Mouse (Mus musculus): ENCODE results near the gene Dbh. TPM values are rescaled to one million over a fixed set of nuclear protein-coding genes. Genes with fewer than 3 reads are reported as not detected.

Dbh gene
- total and polyA plus RNA-seq, 2 experiments from 2014 or later, result 11.2 to 16.5 TPM

GRCm38 (mm10) chr2:27123121-27123520 lies 41.9 kb upstream of the Dbh start:
- peaks cover 21% of the 10 kb centered on the region for H3K4me1 ChIP-seq (ENCODE audit: insufficient read depth, low read length)
- no peak overlapping the region for H3K4me2 ChIP-seq (ENCODE audit: low read depth, low read length)
- H3K9ac ChIP-seq (replicated peaks; ENCODE audit: low read length), result no peak overlapping the region
- DNase-seq (ENCODE audit: low spot score) (no peak), ATAC-seq (no peak)
- no peak overlapping the region for H3K4me3 ChIP-seq (ENCODE audit: low read length)
- TF ChIP-seq CTCF (IDR thresholded peaks at IDR 0.05; ENCODE audit: low read depth), result peak; percentile 22
- H3K36me3 ChIP-seq (ENCODE audit: insufficient read depth, low read length), result no peaks in the 10 kb centered on the region
- 91% methylated on average over 4 of the region's 4 CpGs for WGBS
- H3K27me3 ChIP-seq (ENCODE audit: insufficient read depth, low read length), result no peaks in the 10 kb centered on the region
- H3K27ac ChIP-seq, result no peak overlapping the region
- no peaks in the 10 kb centered on the region for H3K9me3 ChIP-seq (ENCODE audit: low read length)

GRCm38 (mm10) chr2:27125979-27126378 lies 39.1 kb upstream of the Dbh start:
- Histone ChIP-seq H3K9ac (replicated peaks; ENCODE audit: low read length) (no peak overlapping the region), H3K4me1 (ENCODE audit: insufficient read depth, low read length) (peaks cover 17% of the 10 kb centered on the region), H3K27me3 (ENCODE audit: insufficient read depth, low read length) (no peaks in the 10 kb centered on the region), H3K9me3 (ENCODE audit: low read length) (no peaks in the 10 kb centered on the region), H3K27ac (no peak overlapping the region), H3K4me2 (ENCODE audit: low read depth, low read length) (no peak overlapping the region), H3K36me3 (ENCODE audit: insufficient read depth, low read length) (no peaks in the 10 kb centered on the region), H3K4me3 (ENCODE audit: low read length) (no peak overlapping the region)
- ATAC-seq (no peak), DNase-seq (ENCODE audit: low spot score) (peak; percentile 50)
- 47% methylated on average over 10 of the region's 10 CpGs for WGBS
- TF ChIP-seq CTCF (IDR thresholded peaks at IDR 0.05; ENCODE audit: low read depth), result peak; percentile 85

DNA sequence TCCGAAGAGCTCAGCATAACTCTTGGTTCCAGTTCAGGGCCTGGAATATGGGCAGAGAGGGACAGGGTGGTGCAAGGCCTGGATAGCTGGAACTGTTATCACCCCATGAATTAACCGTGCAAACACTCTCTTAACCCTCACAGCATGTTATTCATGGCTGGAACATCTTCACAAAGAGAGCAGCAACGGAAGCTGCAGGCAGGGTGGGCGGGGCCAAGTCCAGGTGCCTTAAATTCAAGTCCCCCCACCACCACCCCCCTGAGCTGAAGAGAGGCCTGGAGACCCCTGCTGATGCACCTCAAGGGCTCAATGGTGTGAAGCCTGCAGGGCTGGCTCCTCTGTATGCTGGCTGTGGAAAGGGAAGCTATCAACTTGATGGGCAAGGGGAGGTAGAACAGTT lies 38.5 kb upstream of the Dbh start:
- H3K9ac ChIP-seq (replicated peaks; ENCODE audit: low read length), result no peak overlapping the region
- H3K4me3 ChIP-seq (ENCODE audit: low read length), result no peak overlapping the region
- ATAC-seq (no peak), DNase-seq (ENCODE audit: low spot score) (no peak)
- no peak overlapping the region for H3K4me2 ChIP-seq (ENCODE audit: low read depth, low read length)
- no peak overlapping the region for H3K27ac ChIP-seq
- H3K9me3 ChIP-seq (ENCODE audit: low read length), result no peaks in the 10 kb centered on the region
- H3K27me3 ChIP-seq (ENCODE audit: insufficient read depth, low read length), result no peaks in the 10 kb centered on the region
- WGBS, result 56% methylated on average over 4 of the region's 4 CpGs
- peaks cover 16% of the 10 kb centered on the region for H3K4me1 ChIP-seq (ENCODE audit: insufficient read depth, low read length)
- TF ChIP-seq CTCF (IDR thresholded peaks at IDR 0.05; ENCODE audit: low read depth), result no peak
- H3K36me3 ChIP-seq (ENCODE audit: insufficient read depth, low read length), result no peaks in the 10 kb centered on the region

DNA sequence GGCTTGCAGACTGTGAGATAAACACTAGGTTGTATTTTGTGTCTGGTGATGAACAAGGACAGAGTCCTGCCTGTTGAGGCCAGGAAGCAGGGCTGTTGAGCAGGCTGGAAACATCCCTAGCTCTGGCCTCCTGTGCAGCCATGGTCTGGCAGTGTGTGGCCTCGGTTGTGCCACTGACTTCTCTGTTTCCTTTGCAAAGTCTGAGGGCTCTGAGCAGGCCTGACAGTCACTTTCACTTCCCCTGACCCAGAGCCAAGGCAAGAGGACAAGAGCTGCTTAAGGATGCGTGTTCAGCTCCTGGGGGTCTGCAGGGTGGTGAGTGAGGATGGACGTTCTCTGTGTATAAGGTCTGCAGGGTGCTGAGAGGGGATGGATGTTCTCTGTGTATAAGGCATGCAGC lies 36.0 kb upstream of the Dbh start:
- DNase-seq (ENCODE audit: low spot score) (no peak), ATAC-seq (no peak)
- Histone ChIP-seq H3K4me3 (ENCODE audit: low read length) (no peak overlapping the region), H3K27me3 (ENCODE audit: insufficient read depth, low read length) (no peaks in the 10 kb centered on the region), H3K4me1 (ENCODE audit: insufficient read depth, low read length) (no peaks in the 10 kb centered on the region), H3K36me3 (ENCODE audit: insufficient read depth, low read length) (no peaks in the 10 kb centered on the region), H3K4me2 (ENCODE audit: low read depth, low read length) (no peak overlapping the region), H3K9ac (replicated peaks; ENCODE audit: low read length) (no peak overlapping the region), H3K27ac (no peak overlapping the region), H3K9me3 (ENCODE audit: low read length) (no peaks in the 10 kb centered on the region)
- TF ChIP-seq CTCF (IDR thresholded peaks at IDR 0.05; ENCODE audit: low read depth), result no peak
- WGBS, result 56% methylated on average over 3 of the region's 3 CpGs

DNA sequence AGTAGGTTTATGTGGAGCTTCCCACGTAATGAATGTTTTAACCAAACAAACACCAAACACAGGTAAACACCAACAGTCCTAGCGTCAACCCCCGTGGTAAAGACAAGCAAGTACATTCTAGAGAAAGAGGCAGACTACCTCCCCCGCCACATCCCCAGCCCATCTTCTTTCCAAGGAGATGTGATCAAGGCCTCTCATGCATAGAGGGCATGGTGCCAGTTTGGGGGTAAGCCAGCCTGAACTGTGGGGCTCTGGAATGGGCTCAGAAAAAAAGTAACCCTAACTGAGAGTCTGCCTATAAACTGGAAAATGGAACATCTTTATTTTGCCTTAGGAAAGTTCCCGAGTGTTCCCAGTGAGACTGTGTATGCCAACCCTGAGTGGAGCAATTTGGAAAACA lies 29.1 kb upstream of the Dbh start:
- H3K9ac ChIP-seq (replicated peaks; ENCODE audit: low read length), result no peak overlapping the region
- 57% methylated on average over 5 of the region's 5 CpGs for WGBS
- H3K4me1 ChIP-seq (ENCODE audit: insufficient read depth, low read length), result peaks cover 4% of the 10 kb centered on the region; the same call in 1 of the 2 replicates
- no peak for TF ChIP-seq CTCF (IDR thresholded peaks at IDR 0.05; ENCODE audit: low read depth)
- H3K27ac ChIP-seq, result no peak overlapping the region
- H3K4me3 ChIP-seq (ENCODE audit: low read length), result no peak overlapping the region
- no peak overlapping the region for H3K4me2 ChIP-seq (ENCODE audit: low read depth, low read length)
- H3K36me3 ChIP-seq (ENCODE audit: insufficient read depth, low read length), result no peaks in the 10 kb centered on the region
- H3K27me3 ChIP-seq (ENCODE audit: insufficient read depth, low read length), result no peaks in the 10 kb centered on the region; the same call in 1 of the 2 replicates
- ATAC-seq, result no peak
- H3K9me3 ChIP-seq (ENCODE audit: low read length), result no peaks in the 10 kb centered on the region
- DNase-seq (ENCODE audit: low spot score), result peak; percentile 50

DNA sequence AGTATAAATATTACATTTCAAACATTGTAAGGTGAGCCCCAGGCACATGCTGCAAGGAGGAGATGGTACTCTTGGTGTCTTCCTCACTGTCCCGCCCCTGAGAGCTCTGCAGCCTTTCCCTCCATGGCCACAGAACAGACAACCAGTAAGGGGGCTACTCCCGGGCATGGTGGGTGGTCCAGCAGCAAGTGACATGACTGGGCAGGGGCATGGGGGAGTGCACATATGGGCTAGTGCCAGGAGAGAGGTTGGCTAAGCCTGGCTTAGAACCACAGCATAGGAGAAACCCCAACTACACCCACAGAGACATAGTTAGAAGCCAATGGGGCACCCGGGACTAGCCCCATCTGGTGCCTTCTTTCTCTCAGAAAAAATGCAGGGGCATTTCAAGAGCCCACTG lies 28.7 kb upstream of the Dbh start:
- no peak for TF ChIP-seq CTCF (IDR thresholded peaks at IDR 0.05; ENCODE audit: low read depth)
- Histone ChIP-seq H3K4me1 (ENCODE audit: insufficient read depth, low read length) (peaks cover 4% of the 10 kb centered on the region; the same call in 1 of the 2 replicates), H3K9me3 (ENCODE audit: low read length) (no peaks in the 10 kb centered on the region), H3K27me3 (ENCODE audit: insufficient read depth, low read length) (peaks cover 3% of the 10 kb centered on the region; the same call in 1 of the 2 replicates), H3K27ac (no peak overlapping the region), H3K4me2 (ENCODE audit: low read depth, low read length) (no peak overlapping the region), H3K36me3 (ENCODE audit: insufficient read depth, low read length) (no peaks in the 10 kb centered on the region), H3K9ac (replicated peaks; ENCODE audit: low read length) (no peak overlapping the region), H3K4me3 (ENCODE audit: low read length) (no peak overlapping the region)
- ATAC-seq (0 out of 2 replicates have a peak, but pooled peaks have one; percentile 40), DNase-seq (ENCODE audit: low spot score) (peak; percentile 39)
- 64% methylated on average over 3 of the region's 3 CpGs for WGBS

DNA sequence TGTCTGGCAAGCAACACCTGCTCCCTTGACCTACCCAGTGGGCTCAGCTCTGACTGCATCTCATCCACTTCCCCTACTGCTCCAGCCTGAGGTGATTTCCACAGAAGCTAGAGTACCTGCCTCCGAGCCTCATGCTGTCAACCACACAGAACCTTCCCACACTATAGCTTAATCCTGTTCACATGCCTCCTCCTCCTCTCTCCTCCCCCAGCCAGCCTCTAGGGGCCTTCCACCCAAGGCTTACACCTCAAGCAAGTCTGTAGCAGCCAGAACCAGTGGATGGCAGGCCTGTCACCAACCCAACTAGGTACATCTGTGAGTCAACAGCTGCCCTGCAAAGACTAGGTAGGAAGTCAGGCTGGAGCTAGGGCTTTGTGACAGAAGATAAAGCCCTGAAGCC lies 28.2 kb upstream of the Dbh start:
- ATAC-seq, result no peak
- 74% methylated on average over 1 of the region's 1 CpGs for WGBS

More for the DNA sequence above, 28.2 kb upstream of the Dbh start:
- no peaks in the 10 kb centered on the region for H3K36me3 ChIP-seq (ENCODE audit: insufficient read depth, low read length)
- TF ChIP-seq CTCF (IDR thresholded peaks at IDR 0.05; ENCODE audit: low read depth), result no peak
- peaks cover 4% of the 10 kb centered on the region; the same call in 1 of the 2 replicates for H3K4me1 ChIP-seq (ENCODE audit: insufficient read depth, low read length)
- no peak overlapping the region for H3K4me2 ChIP-seq (ENCODE audit: low read depth, low read length)
- no peak for DNase-seq (ENCODE audit: low spot score)
- no peaks in the 10 kb centered on the region for H3K9me3 ChIP-seq (ENCODE audit: low read length)
- no peak overlapping the region for H3K27ac ChIP-seq
- H3K27me3 ChIP-seq (ENCODE audit: insufficient read depth, low read length), result peaks cover 3% of the 10 kb centered on the region; the same call in 1 of the 2 replicates
- no peak overlapping the region for H3K9ac ChIP-seq (replicated peaks; ENCODE audit: low read length)
- no peak overlapping the region for H3K4me3 ChIP-seq (ENCODE audit: low read length)
